Mouse (Mus musculus): ENCODE data around the gene Ptprb. TPM values are rescaled to one million over a fixed set of nuclear protein-coding genes. Genes with fewer than 3 reads are reported as not detected.
A peak's percentile ranks its signal among the peaks of the same experiment; 100 is the strongest.

Gene Ptprb
- polyA plus RNA-seq, 1 experiment from 2014 or later = 3.0 TPM

- no peaks in the 10 kb centered on the region for H3K9me3 ChIP-seq
- peaks cover 14% of the 10 kb centered on the region for H3K36me3 ChIP-seq
- H3K4me3 ChIP-seq = no peak overlapping the region
- H3K9ac ChIP-seq = no peak overlapping the region
- peaks cover 14% of the 10 kb centered on the region for H3K4me1 ChIP-seq (replicated peaks)
- ATAC-seq (ENCODE audit: low FRiP score) = peak; percentile 32; the same call in 1 of the 2 replicates
- no peak overlapping the region for H3K4me2 ChIP-seq
- no peaks in the 10 kb centered on the region for H3K27me3 ChIP-seq
- 0 out of 2 replicates have a peak overlapping the region, but pooled peaks have one; percentile 1 for H3K27ac ChIP-seq
- 31% methylated on average over 6 of the region's 6 CpGs for WGBS
These were observed 140.8 kb downstream of the Ptprb start for GRCm38 (mm10) chr10:116416142-116416541.

GRCm38 (mm10) chr10:116416726-116417125 lies 141.4 kb downstream of the Ptprb start:
- Histone ChIP-seq H3K9me3 (0 out of 2 replicates have a peak, but pooled peaks cover under 1% of the 10 kb centered on the region), H3K4me3 (no peak overlapping the region), H3K36me3 (peaks cover 14% of the 10 kb centered on the region), H3K27me3 (no peaks in the 10 kb centered on the region), H3K4me1 (replicated peaks) (peaks cover 14% of the 10 kb centered on the region), H3K9ac (no peak overlapping the region), H3K27ac (no peak overlapping the region), H3K4me2 (no peak overlapping the region)
- 69% methylated on average over 3 of the region's 5 CpGs for WGBS
- ATAC-seq (ENCODE audit: low FRiP score) = 0 out of 2 replicates have a peak, but pooled peaks have one; percentile 43

GRCm38 (mm10) chr10:116418121-116418726 lies 142.9 kb downstream of the Ptprb start:
- Histone ChIP-seq H3K4me2 (no peak overlapping the region), H3K27ac (no peak overlapping the region), H3K27me3 (no peaks in the 10 kb centered on the region), H3K4me3 (no peak overlapping the region), H3K36me3 (peaks cover 14% of the 10 kb centered on the region), H3K4me1 (replicated peaks) (peaks cover 14% of the 10 kb centered on the region), H3K9ac (no peak overlapping the region), H3K9me3 (0 out of 2 replicates have a peak, but pooled peaks cover 3% of the 10 kb centered on the region)
- ATAC-seq (ENCODE audit: low FRiP score) = no peak
- 74% methylated on average over 24 of the region's 24 CpGs for WGBS

DNA sequence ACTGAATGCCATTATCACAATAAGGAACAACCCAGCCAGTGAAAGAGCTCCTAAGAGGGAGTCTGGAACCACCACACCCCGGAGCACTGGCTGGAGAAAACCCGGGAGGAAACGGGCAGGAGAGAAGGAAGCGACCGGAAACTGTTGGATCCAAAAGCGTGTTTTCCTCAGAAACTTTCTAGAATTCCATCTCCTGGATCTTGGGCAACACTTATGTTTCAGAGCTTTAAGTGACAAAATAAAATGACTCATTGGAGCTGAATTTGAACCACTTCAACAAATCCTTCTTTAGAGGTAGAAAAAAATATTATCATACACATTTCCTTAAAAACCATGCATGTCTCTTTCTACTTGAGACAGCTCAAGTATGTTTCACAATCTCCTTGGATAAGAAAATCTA lies 145.7 kb downstream of the Ptprb start:
- Histone ChIP-seq H3K4me3 (no peak overlapping the region), H3K4me2 (no peak overlapping the region), H3K9ac (no peak overlapping the region), H3K27ac (no peak overlapping the region), H3K9me3 (0 out of 2 replicates have a peak, but pooled peaks cover 3% of the 10 kb centered on the region), H3K36me3 (peaks cover 9% of the 10 kb centered on the region), H3K4me1 (replicated peaks) (peaks cover 14% of the 10 kb centered on the region), H3K27me3 (no peaks in the 10 kb centered on the region)
- WGBS = 70% methylated on average over 6 of the region's 6 CpGs
- no peak for ATAC-seq (ENCODE audit: low FRiP score)

DNA sequence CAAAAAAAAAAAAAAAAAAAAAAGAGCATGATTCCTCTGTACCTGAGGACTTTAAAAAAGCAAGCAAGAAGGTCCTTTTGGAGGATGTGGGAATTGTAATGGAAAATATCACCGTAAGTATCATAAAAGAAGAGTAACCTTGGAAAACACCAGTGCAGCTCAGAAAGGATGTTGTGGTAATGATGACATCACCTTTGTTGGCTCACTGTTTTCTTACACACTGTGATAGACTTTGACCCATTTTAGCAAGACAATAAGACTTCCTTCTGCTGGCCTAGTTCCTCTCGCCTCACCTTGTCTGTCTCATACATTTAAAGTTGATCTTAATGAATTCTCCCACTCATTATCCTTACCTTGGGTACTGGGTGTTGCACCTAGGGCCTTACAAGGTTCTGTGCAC lies 147.2 kb downstream of the Ptprb start:
- Histone ChIP-seq H3K36me3 (peaks cover 13% of the 10 kb centered on the region), H3K9me3 (0 out of 2 replicates have a peak, but pooled peaks cover 3% of the 10 kb centered on the region), H3K4me1 (replicated peaks) (0 out of 2 replicates have a peak, but pooled peaks cover 6% of the 10 kb centered on the region), H3K27me3 (no peaks in the 10 kb centered on the region), H3K4me2 (no peak overlapping the region), H3K9ac (no peak overlapping the region), H3K27ac (no peak overlapping the region), H3K4me3 (no peak overlapping the region)
- no peak for ATAC-seq (ENCODE audit: low FRiP score)
- WGBS = 94% methylated on average over 2 of the region's 2 CpGs

DNA sequence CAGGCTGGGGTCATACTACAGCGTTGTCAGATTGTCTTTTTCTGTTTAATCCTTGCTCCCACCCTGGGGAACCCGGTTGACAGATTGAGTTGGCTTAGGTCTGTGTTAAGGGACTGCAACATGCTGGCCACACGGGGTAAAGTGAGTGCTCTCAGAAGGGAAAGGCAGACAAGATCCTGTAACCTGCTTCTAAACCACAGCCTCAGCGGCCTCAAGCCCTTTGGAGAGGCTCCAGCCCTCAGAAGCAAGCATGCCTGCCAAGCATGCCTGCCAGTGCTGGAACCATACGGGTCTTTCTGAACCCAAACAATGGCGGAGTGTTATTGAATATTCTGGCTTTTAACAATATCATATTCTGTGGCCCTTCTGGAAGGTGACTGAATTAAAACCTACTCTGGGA lies 149.6 kb downstream of the Ptprb start:
- WGBS = 87% methylated on average over 6 of the region's 6 CpGs
- H3K27me3 ChIP-seq = no peaks in the 10 kb centered on the region

GRCm38 (mm10) chr10:116426176-116426575 lies 150.9 kb downstream of the Ptprb start:
- Histone ChIP-seq H3K27me3 (no peaks in the 10 kb centered on the region), H3K9ac (no peak overlapping the region), H3K9me3 (peaks cover 11% of the 10 kb centered on the region; the same call in 1 of the 2 replicates), H3K4me3 (no peak overlapping the region), H3K36me3 (peaks cover 24% of the 10 kb centered on the region), H3K27ac (no peak overlapping the region), H3K4me1 (replicated peaks) (no peaks in the 10 kb centered on the region), H3K4me2 (no peak overlapping the region)
- no peak for ATAC-seq (ENCODE audit: low FRiP score)
- 87% methylated on average over 7 of the region's 7 CpGs for WGBS

More for the DNA sequence above, 149.6 kb downstream of the Ptprb start:
- Histone ChIP-seq H3K4me1 (replicated peaks) (0 out of 2 replicates have a peak, but pooled peaks cover 6% of the 10 kb centered on the region), H3K36me3 (peaks cover 24% of the 10 kb centered on the region), H3K4me3 (no peak overlapping the region), H3K9ac (no peak overlapping the region), H3K4me2 (no peak overlapping the region), H3K27ac (no peak overlapping the region), H3K9me3 (peaks cover 11% of the 10 kb centered on the region; the same call in 1 of the 2 replicates)
- no peak for ATAC-seq (ENCODE audit: low FRiP score)

GRCm38 (mm10) chr10:116428026-116428780 lies 152.9 kb downstream of the Ptprb start:
- Histone ChIP-seq H3K36me3 (peaks cover 24% of the 10 kb centered on the region), H3K9ac (no peak overlapping the region), H3K27ac (no peak overlapping the region), H3K4me1 (replicated peaks) (no peaks in the 10 kb centered on the region), H3K9me3 (peaks cover 8% of the 10 kb centered on the region; the same call in 1 of the 2 replicates), H3K27me3 (no peaks in the 10 kb centered on the region), H3K4me3 (no peak overlapping the region), H3K4me2 (no peak overlapping the region)
- no peak for ATAC-seq (ENCODE audit: low FRiP score)
- 94% methylated on average over 26 of the region's 26 CpGs for WGBS

- Histone ChIP-seq H3K4me1 (replicated peaks) (no peaks in the 10 kb centered on the region), H3K9ac (no peak overlapping the region), H3K36me3 (peaks cover 15% of the 10 kb centered on the region), H3K4me3 (no peak overlapping the region), H3K9me3 (peaks cover 8% of the 10 kb centered on the region; the same call in 1 of the 2 replicates), H3K27ac (no peak overlapping the region), H3K4me2 (no peak overlapping the region), H3K27me3 (no peaks in the 10 kb centered on the region)
- 81% methylated on average over 7 of the region's 7 CpGs for WGBS
- no peak for ATAC-seq (ENCODE audit: low FRiP score)
These were observed 157.1 kb downstream of the Ptprb start for GRCm38 (mm10) chr10:116432421-116432820.

DNA sequence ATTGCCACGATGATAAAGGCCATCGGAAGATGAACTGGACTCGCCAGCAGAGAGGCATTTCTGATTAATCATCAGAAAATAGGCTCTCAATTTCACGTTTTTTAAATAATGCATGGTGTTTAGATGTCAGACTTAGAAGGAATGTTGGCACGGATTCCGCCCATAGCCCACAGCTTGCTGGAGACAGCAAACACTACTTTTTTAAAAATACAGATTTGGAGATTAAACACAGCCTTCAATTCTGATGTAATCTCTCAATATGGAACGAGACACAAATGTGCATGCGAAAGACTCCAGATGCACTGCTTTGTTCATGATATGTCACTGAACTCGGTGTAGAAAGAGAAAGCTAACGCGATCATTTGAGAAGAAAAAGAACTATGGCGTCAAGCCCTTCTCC lies 160.1 kb downstream of the Ptprb start:
- 82% methylated on average over 12 of the region's 12 CpGs for WGBS
- no peak overlapping the region for H3K9ac ChIP-seq
- no peak overlapping the region for H3K4me2 ChIP-seq
- H3K9me3 ChIP-seq = peaks cover 8% of the 10 kb centered on the region; the same call in 1 of the 2 replicates
- peaks cover 10% of the 10 kb centered on the region for H3K36me3 ChIP-seq
- no peak overlapping the region for H3K4me3 ChIP-seq
- no peak overlapping the region for H3K27ac ChIP-seq
- H3K27me3 ChIP-seq = no peaks in the 10 kb centered on the region
- ATAC-seq (ENCODE audit: low FRiP score) = no peak
- no peaks in the 10 kb centered on the region for H3K4me1 ChIP-seq (replicated peaks)

All from hindbrain, embryonic 13.5 days (tissue).